Mouse (Mus musculus) yolk sac, embryonic 10.5 days (tissue): ENCODE results near the gene Tnni3.

Experiments
- DNase-seq: peaks from one replicate; pipeline ENCODE4 v3.0.0-alpha.2; 2017; ENCODE audit warnings: low spot score

Gene Tnni3

DNA sequence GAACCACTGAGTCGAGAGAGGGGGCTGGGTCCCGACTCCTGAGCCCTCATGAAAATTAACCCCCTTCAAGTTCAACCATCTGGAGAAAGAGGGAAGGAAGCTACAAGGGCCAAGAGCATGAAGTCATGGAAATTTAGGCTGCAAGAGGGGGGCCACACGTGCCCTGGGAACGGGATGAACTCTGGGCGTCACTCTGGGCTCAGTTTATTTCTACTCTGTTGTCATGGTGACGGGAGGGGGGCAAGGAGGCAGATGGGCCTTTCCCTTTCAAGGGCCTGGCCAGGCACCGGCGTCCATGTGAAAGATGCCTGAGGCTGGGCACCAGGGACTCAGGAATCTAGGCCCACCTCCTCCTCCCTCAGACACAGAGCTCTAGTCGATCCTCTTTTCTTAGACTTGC, 25.8 kb downstream of the Tnni3 start:
- no peak for DNase-seq

DNA sequence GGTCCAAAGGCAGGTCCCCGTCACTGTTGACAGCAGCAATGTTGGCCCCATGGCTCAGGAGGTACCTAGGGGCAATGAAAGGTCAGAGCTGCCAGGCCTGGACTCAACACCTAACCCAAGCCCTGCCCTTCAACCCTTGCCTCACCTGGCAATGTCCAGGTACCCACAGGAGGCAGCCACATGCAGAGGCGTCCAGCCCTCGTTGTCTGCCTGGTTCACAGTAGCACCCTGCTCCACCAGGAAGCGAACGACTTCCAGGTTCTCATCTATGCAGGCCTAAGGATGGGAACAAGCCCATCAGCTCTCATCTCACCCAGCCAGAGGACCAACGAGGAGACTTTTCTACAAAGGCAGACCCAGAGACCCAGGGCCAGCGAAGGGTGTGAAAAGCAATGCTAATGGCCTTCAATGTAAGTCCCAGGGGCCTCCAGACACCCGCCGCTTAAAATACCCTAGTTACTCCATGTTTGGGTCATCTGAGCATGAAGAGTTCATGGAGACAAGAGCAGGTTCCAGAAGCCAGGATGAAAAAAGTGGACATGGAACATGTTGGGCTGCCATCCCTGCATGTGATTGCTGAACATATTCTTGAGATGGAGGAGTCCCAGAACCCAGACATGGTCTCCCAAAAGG, 26.6 kb downstream of the Tnni3 start:
- DNase-seq = no peak

DNA sequence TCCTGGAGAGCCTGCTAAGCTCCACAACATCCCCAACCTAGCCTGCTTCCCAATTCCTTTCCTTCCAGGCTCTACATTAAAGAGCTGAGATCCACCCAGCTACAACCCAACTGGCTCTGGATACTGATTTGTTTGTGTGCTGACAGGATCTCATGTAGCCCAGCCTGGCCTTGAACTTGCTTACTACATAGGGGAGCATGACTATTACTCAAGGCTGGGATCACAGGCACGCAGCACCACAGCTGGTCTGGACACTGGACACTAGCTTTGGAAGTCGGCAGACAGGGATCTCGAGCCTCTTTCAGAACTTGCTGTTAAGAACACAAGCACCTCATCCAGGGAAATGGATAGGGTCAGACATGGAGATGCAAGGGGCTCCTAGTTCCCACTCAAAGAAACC, 27.6 kb downstream of the Tnni3 start:
- no peak for DNase-seq

DNA sequence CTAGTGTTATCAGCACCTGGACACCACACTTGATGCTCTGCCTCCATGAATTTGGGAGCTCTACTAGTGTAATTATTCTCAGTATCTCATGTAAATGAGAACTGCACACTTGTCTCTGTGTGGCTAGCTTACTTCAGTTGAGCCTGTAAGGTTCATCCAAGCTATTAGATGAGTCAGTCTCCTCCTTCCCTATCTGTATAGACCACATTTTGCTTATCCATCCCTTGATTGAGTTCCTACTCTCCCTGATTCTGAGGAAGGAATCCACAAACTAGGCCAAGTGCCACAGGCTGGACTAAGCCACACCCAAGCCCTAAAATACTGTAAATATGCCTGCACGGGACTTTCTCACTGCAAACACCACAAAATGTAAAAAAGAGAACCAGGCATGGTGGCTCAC, 30.0 kb downstream of the Tnni3 start:
- DNase-seq = no peak

- no peak for DNase-seq
Measured at GRCm38 (mm10) chr7:4492284-4493224, 31.5 kb downstream of the Tnni3 start.

DNA sequence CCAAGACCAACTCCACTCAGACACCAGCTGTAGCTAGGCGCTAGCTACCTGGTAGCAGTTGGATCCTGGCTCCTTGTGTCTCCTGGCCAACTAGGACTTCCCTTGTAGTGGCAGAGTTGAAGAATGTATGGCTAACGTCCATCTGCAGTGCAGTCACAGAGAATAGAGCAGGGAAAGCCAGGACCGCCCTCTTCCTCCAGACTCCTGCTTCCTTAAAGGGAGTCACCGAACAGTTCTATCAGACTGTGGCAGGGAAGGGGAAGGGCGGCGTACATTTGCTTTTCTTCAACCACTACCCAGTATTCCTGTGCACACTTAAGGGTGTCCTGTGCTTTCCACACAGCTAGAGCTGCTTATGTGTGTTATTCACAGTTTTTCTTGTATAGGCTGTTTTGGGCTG, 32.7 kb downstream of the Tnni3 start:
- DNase-seq = no peak

- DNase-seq = no peak
Measured at GRCm38 (mm10) chr7:4482281-4482680, 41.7 kb downstream of the Tnni3 start.

DNA sequence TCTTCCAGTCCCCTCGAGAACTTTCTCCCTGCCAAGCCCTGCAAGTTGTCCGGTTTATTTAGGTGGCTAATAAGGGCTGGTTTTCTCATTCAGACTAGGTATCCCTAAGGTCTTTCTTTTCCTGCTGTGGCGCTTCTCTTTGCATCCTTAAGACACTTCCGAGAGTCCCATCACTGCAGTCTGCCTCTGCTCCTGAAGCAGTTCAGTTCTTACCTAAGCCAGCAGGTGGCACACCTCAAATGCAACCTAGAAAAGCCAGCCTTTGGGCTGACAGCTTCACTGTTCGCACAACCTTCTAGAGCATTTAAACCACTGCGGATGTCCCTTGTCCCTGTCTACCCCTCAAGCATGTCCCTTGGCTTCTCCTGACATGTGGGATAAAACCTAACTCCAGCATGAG, 44.4 kb downstream of the Tnni3 start:
- DNase-seq = no peak

DNA sequence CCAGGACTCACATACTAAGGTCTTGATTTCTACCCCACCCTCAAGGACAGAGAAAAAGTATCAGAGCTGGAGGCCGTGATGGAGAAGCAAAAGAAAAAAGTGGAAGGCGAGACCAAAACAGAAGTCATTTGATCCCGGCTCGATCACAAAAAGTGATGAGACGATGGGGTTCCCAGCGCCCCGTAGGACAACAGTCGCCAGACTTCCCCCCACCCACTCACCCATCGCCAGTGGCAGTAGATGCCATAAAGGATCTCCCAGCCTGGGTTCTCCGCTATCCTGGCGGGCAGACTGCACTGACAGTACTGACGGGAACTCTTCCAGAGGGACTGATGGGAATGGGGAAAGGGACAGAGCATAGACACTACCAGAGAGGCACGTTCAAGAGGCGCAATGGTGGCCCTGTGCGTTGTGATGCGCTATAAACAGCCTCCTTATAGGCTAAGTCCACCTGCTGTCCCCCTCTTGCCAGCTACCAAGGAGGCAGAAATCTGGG, 45.2 kb downstream of the Tnni3 start:
- DNase-seq = no peak

- DNase-seq = peak; percentile 89
Measured at GRCm38 (mm10) chr7:4478021-4478795, 45.8 kb downstream of the Tnni3 start.

DNA sequence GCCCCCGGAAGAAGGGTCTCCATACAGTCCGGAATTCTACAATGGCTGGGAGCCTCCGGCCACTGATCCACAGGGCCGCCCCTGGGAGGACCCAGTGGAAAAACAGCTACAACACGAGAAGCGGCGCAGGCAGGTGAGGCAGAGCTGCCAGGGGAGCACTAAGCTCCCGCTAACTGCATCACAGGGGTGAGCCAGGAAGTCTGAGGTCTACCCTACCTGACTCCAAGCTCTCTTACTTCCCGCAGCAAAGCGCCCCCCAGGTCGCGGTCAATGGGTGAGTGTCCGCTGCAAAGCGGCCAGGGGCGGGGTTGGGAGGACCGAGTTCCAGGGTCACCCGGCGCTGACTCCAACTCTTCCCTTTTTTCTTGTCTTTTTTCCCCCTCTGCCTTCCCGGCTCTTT, 50.1 kb downstream of the Tnni3 start:
- DNase-seq = no peak

DNA sequence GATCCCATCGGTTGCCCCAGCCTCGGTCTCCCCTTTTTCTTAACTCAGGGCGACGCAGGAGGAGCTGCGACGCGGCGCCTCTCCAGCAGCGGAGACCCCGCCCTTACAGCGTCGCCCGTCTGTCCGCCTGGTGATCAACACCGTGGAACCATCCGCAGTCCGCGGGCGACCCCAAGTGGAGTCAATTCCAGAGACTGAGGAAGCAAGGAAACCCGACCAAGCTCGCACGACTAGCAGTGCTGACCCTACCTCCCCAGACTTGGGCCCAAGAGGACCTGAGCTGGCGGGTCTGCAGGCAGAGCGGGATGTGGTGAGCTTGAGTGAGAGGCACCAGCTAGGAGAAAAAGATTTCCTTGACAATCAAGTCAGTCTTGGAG, 52.9 kb downstream of the Tnni3 start:
- peak; percentile 65 for DNase-seq

- peak; percentile 70 for DNase-seq
Measured at GRCm38 (mm10) chr7:4470275-4471178, 53.5 kb downstream of the Tnni3 start.
